Mouse (Mus musculus): ENCODE results near the gene Chd9.

DNA sequence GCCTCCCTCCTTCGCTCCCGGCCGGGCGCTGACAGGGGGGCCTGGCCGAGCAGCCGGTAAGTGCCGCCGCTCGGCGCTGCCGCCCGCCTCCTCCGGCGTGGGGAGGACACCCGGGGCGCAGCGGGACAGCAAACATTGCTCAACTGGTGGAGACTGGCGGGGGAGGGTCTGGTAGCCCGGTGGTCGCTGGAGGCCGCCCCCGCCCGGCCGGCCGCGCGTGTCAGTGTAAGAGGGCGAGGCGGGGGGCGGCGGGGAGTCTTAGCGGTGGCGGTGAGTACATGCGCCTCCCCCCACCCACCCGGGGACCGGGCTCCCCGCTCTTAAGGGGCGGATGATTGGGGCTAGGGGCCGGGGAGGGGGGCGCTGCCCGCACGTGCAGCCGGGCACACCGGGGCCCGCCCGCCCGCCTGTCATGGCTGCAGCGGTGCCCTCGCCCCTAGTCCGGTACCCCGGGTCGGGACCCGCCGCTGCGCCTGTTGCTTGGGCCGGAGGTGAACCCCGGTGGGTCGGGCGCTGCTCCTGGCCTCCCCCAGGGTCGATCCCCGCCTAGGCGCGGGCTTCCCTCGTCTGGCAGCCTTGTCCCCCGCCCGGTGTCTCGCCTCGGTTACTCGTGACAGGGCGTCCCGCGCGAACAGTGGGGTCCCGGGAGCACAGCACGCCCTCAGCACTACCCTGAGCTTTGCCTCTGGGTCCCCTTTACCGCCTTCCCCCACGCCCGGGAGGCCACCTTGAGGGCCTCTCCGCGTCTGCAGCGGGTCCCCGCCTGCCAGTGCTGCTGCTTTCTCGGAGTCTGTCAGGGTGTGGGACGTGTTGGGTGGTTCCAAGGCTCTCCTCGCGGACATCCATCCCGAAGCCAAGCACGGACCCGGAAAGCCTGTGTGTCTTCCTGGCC is 80.7 kb downstream of the Chd9 start:
- TF ChIP-seq CTCF (IDR thresholded peaks at IDR 0.05; ENCODE audit: insufficient read depth, low read depth, low read length) (no peak), POLR2A (IDR thresholded peaks at IDR 0.05; ENCODE audit: insufficient read depth, low read depth, low read length) (peak; percentile 27; the same call in 1 of the 2 replicates)

Measured in olfactory bulb, adult 2 months (tissue).